Mouse (Mus musculus): ENCODE data around the gene Irf8.
"Not testable (repeated sequence)": the region's sequence is repeated elsewhere in the genome, so short reads cannot be mapped to it uniquely, and the experiment has no call there.

Irf8 gene

GRCm38 (mm10) chr8:120719586-120720236 lies 16.4 kb upstream of the Irf8 start:
- no peak for DNase-seq (ENCODE audit: low spot score in 2 of 2)

DNA sequence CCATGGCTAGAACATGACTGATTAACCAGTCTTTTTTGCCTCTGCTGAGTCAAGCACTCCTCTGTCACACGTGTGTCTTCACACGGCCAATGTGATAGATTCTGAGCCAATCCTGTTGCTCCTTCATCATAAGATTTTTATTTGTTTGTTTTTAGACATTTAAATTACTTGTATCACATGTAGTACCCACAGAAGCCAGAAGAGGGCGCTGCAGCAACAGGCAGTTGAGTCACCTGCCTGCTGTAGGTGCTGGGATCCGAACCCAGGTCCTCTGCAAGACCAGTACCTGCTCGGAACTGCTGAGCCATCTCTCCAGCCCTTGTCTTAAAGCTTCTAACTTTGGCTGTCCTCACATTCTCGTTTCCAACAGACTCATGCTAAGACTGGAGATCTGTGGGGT lies 13.1 kb upstream of the Irf8 start:
- no peak for DNase-seq (ENCODE audit: low spot score in 2 of 2)

DNA sequence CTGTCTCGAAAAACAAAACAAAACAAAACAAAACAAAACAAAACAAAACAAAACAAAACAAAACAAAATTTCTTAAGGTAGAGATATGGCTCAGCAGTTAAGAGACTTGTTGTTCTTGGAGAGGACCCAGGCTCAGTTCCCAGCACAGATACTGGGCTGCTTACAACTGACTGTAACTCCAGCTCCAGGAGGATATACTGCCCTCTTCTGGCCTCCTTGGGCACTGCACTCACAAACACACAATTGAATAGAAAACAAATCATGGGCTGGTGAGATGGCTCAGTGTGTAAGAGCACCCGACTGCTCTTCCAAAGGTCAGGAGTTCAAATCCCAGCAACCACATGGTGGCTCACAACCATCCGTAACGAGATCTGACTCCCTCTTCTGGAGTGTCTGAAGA lies 12.1 kb upstream of the Irf8 start:
- DNase-seq (ENCODE audit: low spot score in 2 of 2), result not testable (repeated sequence)

GRCm38 (mm10) chr8:120724816-120725575 lies 11.2 kb upstream of the Irf8 start:
- DNase-seq (ENCODE audit: low spot score in 2 of 2), result no peak

GRCm38 (mm10) chr8:120725576-120725950 lies 10.6 kb upstream of the Irf8 start:
- no peak for DNase-seq (ENCODE audit: low spot score in 2 of 2)

GRCm38 (mm10) chr8:120726051-120726450 lies 10.1 kb upstream of the Irf8 start:
- DNase-seq (ENCODE audit: low spot score in 2 of 2), result no peak

DNA sequence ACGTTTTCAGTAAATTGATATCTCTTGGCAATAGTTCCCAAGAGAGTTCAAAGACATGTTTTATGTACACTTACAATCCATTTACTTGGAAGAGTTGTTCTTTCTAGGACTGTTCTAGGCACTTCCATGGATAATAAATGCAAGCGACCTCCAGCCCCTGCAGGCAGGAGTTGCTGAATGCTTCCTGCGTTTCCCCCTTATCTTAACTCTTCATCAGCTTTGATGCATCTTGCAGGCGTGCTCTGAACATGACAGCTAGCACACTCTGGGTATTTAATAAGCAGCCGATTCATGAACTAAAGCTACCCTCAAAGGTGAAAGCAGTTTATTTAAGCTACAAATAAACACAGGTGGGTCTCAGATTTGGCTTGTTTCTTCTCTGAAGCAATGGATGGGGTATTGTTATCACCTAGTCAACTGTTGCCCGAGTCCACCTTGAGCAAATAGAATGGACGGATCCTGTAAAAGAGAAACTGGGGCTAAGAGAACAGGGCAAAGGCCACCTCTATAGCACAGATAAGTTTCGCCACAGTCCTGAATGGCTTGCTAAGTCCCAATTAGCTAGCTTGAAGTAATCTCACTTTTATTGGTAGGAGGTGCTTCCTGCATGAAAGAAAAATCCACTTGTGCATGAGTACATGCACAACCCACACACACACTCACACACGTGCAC lies 7.5 kb upstream of the Irf8 start:
- no peak for DNase-seq (ENCODE audit: low spot score in 2 of 2)

- no peak for DNase-seq (ENCODE audit: low spot score in 2 of 2)
Observed at GRCm38 (mm10) chr8:120731582-120731981, 4.6 kb upstream of the Irf8 start.

- no peak for DNase-seq (ENCODE audit: low spot score in 2 of 2)
Observed at GRCm38 (mm10) chr8:120732068-120732467, 4.1 kb upstream of the Irf8 start.

DNA sequence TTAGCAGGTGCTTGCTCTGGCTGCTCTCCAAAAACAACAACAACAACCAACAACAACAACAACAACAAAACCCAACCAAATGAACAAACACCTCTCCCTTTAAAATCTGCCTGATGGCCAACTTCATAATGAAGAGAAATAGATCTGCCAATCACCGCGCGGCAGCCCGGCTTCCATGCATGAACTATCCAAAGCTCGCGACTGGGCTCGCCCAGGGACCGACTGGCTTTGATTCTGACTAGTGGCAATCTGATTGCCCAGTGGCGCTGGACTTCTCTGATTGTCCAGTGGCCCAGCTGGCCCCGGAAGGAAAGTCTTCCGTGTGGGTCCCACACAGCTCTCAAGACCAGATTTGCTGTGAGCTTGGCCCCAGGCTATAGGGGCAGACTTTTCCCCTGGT lies 328 bp downstream of the Irf8 start:
- no peak for DNase-seq (ENCODE audit: low spot score in 2 of 2)

DNA sequence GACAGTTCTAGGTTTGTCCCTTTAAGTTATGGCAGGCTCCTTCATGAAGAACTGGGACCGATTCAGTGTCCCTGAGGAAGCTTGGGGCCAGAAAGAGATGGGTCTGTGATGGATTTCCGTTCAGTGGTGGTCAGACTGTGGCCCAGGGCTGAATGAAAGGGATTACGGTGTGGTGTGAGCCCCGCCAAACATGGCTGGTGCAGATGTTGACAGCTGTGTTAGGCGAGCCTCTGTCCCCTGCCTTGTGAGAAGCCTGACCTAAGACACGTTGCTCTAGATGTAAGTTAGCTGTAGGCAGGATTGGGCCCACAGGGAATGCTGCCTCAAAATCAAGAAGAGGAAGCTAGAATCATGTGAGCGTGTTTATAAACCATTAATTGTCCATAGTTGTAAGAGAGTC lies 1.0 kb downstream of the Irf8 start:
- DNase-seq (ENCODE audit: low spot score in 2 of 2), result no peak

DNA sequence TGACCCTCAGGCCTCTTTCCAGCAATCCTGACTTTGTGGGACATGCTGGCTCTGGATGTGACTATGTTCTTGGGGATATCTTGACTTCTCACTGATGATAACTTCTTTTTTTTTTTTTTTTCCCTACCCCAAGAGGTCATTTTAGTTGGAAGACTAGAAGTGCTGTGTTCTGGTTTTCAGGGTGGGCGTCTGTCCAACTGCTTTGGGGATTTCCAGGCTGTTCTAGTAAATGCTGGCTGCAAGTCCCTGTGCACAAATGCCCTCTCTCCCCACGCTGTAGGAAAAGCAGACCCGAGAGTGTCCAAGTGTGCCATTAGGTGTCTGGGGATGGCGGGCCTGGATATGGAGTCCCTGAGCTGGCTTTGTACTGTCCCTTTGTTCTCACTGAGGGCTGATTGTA lies 2.6 kb downstream of the Irf8 start:
- DNase-seq (ENCODE audit: low spot score in 2 of 2), result no peak

DNA sequence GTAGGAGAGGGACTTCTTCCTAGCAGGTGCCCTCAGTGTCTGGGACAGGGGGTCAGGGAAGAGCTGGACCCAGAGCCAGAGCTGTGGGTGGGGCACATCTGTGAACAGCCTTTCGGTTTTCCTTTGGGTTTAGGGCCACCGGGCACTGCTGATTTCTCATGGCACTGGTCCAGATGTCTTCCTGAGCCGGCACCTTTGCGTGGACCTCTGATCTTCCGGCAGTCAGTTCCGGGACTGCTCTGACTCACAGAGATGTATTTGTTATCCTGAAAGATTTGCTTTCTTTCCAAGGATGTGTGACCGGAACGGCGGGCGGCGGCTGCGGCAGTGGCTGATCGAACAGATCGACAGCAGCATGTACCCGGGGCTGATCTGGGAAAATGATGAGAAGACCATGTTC lies 3.4 kb downstream of the Irf8 start:
- DNase-seq (ENCODE audit: low spot score in 2 of 2), result no peak

GRCm38 (mm10) chr8:120740579-120740978 lies 4.4 kb downstream of the Irf8 start:
- no peak for DNase-seq (ENCODE audit: low spot score in 2 of 2)

DNA sequence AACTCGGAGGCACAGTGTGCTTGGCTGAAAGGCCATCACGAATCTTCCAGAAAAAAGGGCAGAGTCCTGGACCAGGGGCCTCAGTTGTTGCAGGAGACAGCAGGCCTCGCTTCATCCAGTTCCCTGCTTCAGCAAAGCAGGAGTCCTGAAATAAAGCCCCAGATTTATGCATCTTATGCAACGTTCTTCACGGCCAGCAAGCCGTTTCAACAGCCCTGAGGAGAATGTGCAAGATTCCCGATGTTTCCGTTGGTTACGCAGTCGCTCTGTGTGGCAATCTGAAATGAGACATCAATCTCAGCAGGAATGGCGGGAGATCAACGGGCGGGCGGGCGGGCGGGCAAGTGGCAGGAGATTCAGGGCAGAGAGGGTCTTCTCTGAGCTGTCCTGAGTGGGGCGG lies 4.8 kb downstream of the Irf8 start:
- no peak for DNase-seq (ENCODE audit: low spot score in 2 of 2)

DNA sequence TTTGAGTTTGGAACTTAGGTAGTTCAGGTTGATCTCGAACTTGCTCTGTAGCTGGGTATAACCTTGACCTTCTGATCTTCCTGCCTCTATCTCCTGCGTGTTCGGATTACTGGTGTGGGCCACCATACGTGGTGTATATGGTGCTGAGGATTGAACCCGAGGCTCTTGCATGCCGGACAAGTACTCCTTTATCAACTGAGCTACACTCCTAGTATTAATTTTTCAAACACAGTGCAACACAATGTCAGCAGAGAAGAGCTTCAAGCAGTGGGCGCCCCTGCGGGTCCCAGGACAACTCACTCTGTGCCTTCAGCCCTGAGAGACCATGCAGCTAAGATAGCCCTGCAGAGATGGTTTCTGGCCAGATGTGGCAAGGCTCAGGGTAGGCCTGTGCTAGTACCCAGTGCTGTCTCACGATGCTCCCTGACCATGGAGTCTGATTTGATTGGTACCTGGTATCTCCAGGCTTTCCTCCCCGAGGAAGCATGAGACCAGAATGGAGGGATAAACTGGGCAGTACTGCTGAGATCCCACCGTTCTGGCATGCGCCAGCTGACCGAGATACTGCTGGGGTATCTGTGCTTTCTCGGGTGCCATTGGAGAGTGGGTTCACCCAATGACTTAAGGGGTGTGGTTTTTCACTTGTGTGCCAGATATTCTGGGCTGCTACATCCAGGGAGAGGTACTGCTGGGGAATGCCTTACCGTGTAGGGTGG lies 5.8 kb downstream of the Irf8 start:
- DNase-seq (ENCODE audit: low spot score in 2 of 2), result no peak

GRCm38 (mm10) chr8:120743149-120743897 lies 7.2 kb downstream of the Irf8 start:
- no peak for DNase-seq (ENCODE audit: low spot score in 2 of 2)

DNA sequence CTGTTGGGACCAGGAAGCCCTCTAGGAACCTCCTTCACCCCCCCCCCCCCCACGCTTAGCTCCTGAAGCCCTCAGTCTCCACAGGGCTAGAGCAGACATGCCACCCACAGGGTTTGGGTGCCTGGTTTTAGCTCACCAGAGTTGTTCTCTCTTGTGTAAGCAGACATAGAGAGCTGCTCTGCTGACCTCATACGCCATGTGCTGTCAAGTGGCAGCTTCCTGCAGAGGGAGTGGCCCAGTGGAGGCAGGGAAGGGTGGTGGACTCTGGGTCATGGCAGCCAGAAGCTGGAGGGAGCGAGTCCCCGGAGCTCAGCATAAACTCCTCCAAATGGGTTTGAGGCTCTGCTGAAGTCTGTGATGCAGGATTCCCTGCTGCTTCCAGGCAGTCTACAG lies 7.7 kb downstream of the Irf8 start:
- DNase-seq (ENCODE audit: low spot score in 2 of 2), result no peak

GRCm38 (mm10) chr8:120744448-120744847 lies 8.3 kb downstream of the Irf8 start:
- DNase-seq (ENCODE audit: low spot score in 2 of 2), result no peak

DNA sequence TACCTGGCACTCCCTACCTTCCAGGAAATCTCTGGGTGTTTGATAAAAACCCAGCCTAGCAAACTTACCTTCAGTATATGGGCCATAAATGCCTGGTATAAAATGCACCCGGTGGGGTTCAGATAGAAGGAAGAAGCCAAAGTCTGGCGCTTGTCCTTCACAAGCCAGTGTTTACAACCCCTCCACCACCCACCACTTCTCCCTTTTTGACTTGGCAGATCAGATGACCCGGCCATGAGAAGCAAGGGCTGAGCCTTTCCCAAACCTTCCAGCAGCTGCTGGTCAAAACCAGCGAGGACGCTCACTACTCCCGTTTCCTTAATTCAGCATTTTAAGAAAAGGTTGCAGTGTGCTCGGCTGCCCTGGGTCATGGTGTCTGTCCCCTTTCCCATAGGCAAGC lies 9.1 kb downstream of the Irf8 start:
- DNase-seq (ENCODE audit: low spot score in 2 of 2), result no peak

GRCm38 (mm10) chr8:120746007-120746701 lies 10.0 kb downstream of the Irf8 start:
- DNase-seq (ENCODE audit: low spot score in 2 of 2), result no peak

All from frontal cortex, postnatal 10 days (tissue).